Mouse (Mus musculus): ENCODE data around the gene Synpo2. TPM values are rescaled to one million over a fixed set of nuclear protein-coding genes. Genes with fewer than 3 reads are reported as not detected.

The Synpo2 gene
- polyA plus RNA-seq (2012; ENCODE audit: low replicate concordance): 0.28 and 0.59 TPM in 2 replicates

DNA sequence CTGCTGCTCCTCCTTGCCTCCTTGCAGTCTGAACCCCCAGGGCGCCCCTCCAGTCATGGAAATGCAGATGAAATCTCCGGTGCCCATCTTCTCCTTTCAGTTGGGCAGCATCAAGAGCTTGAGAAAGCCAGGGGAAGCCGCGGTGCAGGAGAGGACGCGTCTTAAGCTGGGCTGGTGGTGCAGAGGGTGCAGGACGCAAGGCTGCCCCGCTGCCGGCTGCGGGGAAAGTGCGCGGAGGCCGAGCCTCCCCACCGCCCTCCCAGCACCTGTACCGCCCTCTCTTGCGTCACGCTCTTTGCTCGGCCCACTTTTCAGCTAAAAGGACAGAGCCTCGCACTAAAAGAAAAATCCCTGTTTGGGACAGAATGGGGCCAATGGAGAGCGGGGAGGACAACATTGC lies at the start of gene Synpo2:
Gene Synpo2 (minus strand): TSS at position 229 of the 400 bp plus-strand sequence.

DNA sequence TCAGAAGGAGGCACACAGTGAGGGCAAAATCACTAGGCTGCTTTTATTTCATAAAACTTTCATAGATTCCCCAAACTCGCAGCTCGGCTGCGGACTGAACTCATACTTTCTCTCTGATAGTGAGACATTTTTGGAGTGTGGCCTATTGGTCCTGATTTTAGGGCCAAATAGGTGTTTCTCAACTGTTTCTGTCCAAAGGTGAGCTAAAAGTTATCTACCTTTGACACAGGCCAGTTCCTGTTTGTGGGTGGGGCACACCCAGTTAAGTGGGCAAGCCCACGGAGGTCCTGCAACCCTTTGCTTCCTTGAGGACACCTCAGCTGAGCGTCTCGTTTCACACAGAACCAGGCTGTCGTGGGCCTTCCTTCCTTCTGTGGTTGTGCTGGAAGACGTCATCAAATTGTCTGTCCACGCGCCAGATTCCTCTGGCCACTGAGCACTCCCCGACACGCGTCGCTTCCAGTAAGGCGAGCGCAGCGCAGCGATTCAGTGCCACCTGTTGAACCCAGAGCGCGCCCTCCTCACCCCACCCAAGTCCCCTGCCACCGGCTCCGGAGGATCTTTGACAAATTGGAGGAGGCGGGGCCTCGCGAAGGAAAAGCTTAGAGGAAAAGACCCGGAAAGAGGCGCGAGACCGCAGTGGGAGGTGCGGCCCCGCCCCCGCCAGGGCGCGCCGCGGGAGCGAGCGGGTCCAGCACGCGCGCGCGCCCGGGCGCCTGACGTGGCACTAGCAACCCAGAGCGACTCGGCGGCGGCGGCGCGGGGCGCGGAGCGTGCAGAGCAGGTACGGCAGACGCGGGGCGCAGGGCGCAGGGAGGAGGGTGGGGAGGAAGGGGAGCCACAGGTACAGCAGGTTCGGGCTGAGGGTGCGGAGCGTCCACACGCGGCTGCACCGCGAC lies 31.1 kb upstream of the Synpo2 start, which contains the start of gene Sec24d:
Gene Sec24d (plus strand): TSS at position 703 of the 899 bp plus-strand sequence.

DNA sequence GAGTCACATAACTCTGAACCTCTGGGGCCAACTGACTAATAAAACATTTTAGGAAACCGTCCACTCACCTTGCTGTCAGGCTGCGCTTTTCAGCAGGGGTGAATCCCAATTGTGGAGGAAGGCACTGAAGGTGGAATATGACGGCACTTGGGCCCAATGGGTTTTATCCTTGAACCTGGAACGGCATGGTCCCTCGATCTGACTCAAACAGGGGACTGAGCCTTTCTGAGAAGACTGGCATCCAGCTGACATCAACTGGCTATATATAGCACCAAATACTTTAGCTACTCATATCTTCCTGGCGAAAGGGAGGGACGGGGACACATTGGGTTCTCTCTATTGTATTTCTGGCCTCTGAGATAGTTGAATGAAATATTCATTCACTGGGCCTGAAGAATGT lies 201.2 kb downstream of the Synpo2 start, which contains the start of gene Myoz2:
Gene Myoz2 (minus strand): TSS at position 264 of the 400 bp plus-strand sequence.

Other genes with a start within 250 kb of the Synpo2 start
- not detected in 2 replicates for gene Myoz2, start 201.1 kb downstream of the Synpo2 start, polyA plus RNA-seq (2012; ENCODE audit: low replicate concordance)
- gene Sec24d, start 31.3 kb upstream of the Synpo2 start, polyA plus RNA-seq (2012; ENCODE audit: low replicate concordance): 35.2 and 50.4 TPM in 2 replicates
- gene Mettl14, start 150.0 kb upstream of the Synpo2 start, polyA plus RNA-seq (2012; ENCODE audit: low replicate concordance): 4.7 and 4.9 TPM in 2 replicates
- gene Prss12, start 210.8 kb upstream of the Synpo2 start, polyA plus RNA-seq (2012; ENCODE audit: low replicate concordance): 0.04 TPM in 1 of 2 replicates, not detected in the other